Mouse (Mus musculus): Measurements from ENCODE around the gene Rap1gap. TPM values are rescaled to one million over a fixed set of nuclear protein-coding genes. Genes with fewer than 3 reads are reported as not detected.

Gene Rap1gap
- polyA plus RNA-seq, 1 experiment from 2014 or later, result 10.3 TPM

- H3K4me1 ChIP-seq (ENCODE audit: control insufficient read depth, insufficient read depth, low read length), result peaks cover 6% of the 10 kb centered on the region; the same call in 1 of the 2 replicates
- H3K27ac ChIP-seq (ENCODE audit: low read depth, low read length), result no peak overlapping the region
- no peak overlapping the region for H3K4me3 ChIP-seq (ENCODE audit: low read length)
- H3K27me3 ChIP-seq (ENCODE audit: control insufficient read depth, insufficient read depth, low read length), result peaks cover 31% of the 10 kb centered on the region
- no peak for ATAC-seq (ENCODE audit: low FRiP score, low TSS enrichment)
- no peaks in the 10 kb centered on the region for H3K9me3 ChIP-seq (ENCODE audit: control insufficient read depth, low read length)
- H3K4me2 ChIP-seq (replicated peaks; ENCODE audit: low read depth, low read length), result no peak overlapping the region
- WGBS, result 75% methylated on average over 9 of the region's 9 CpGs
- no peaks in the 10 kb centered on the region for H3K36me3 ChIP-seq (ENCODE audit: control insufficient read depth, insufficient read depth, low read length)
- no peak overlapping the region for H3K9ac ChIP-seq (ENCODE audit: low read depth, low read length)
These were observed 14.0 kb downstream of the Rap1gap start for GRCm38 (mm10) chr4:137678568-137678967.

GRCm38 (mm10) chr4:137679979-137680550 lies 15.5 kb downstream of the Rap1gap start:
- Histone ChIP-seq H3K4me2 (replicated peaks; ENCODE audit: low read depth, low read length) (no peak overlapping the region), H3K9ac (ENCODE audit: low read depth, low read length) (no peak overlapping the region), H3K27ac (ENCODE audit: low read depth, low read length) (no peak overlapping the region), H3K4me1 (ENCODE audit: control insufficient read depth, insufficient read depth, low read length) (peaks cover 6% of the 10 kb centered on the region; the same call in 1 of the 2 replicates), H3K36me3 (ENCODE audit: control insufficient read depth, insufficient read depth, low read length) (no peaks in the 10 kb centered on the region), H3K9me3 (ENCODE audit: control insufficient read depth, low read length) (no peaks in the 10 kb centered on the region), H3K27me3 (ENCODE audit: control insufficient read depth, insufficient read depth, low read length) (peaks cover 35% of the 10 kb centered on the region), H3K4me3 (ENCODE audit: low read length) (no peak overlapping the region)
- WGBS, result 76% methylated on average over 2 of the region's 2 CpGs
- no peak for ATAC-seq (ENCODE audit: low FRiP score, low TSS enrichment)

- no peak overlapping the region for H3K27ac ChIP-seq (ENCODE audit: low read depth, low read length)
- no peaks in the 10 kb centered on the region for H3K36me3 ChIP-seq (ENCODE audit: control insufficient read depth, insufficient read depth, low read length)
- H3K9ac ChIP-seq (ENCODE audit: low read depth, low read length), result no peak overlapping the region
- peaks cover 6% of the 10 kb centered on the region; the same call in 1 of the 2 replicates for H3K4me1 ChIP-seq (ENCODE audit: control insufficient read depth, insufficient read depth, low read length)
- no peak for ATAC-seq (ENCODE audit: low FRiP score, low TSS enrichment)
- peaks cover 35% of the 10 kb centered on the region for H3K27me3 ChIP-seq (ENCODE audit: control insufficient read depth, insufficient read depth, low read length)
- 24% methylated on average over 7 of the region's 7 CpGs for WGBS
- H3K9me3 ChIP-seq (ENCODE audit: control insufficient read depth, low read length), result no peaks in the 10 kb centered on the region
- no peak overlapping the region for H3K4me3 ChIP-seq (ENCODE audit: low read length)
- no peak overlapping the region for H3K4me2 ChIP-seq (replicated peaks; ENCODE audit: low read depth, low read length)
These were observed 16.2 kb downstream of the Rap1gap start for GRCm38 (mm10) chr4:137680721-137681120.

- peak overlapping the region; percentile 42; the same call in 1 of the 2 replicates for H3K9ac ChIP-seq (ENCODE audit: low read depth, low read length)
- ATAC-seq (ENCODE audit: low FRiP score, low TSS enrichment), result no peak
- H3K4me2 ChIP-seq (replicated peaks; ENCODE audit: low read depth, low read length), result peak overlapping the region; percentile 43
- no peak overlapping the region for H3K27ac ChIP-seq (ENCODE audit: low read depth, low read length)
- H3K27me3 ChIP-seq (ENCODE audit: control insufficient read depth, insufficient read depth, low read length), result peaks cover 35% of the 10 kb centered on the region
- no peaks in the 10 kb centered on the region for H3K36me3 ChIP-seq (ENCODE audit: control insufficient read depth, insufficient read depth, low read length)
- H3K9me3 ChIP-seq (ENCODE audit: control insufficient read depth, low read length), result no peaks in the 10 kb centered on the region
- WGBS, result 4% methylated on average over 49 of the region's 52 CpGs
- H3K4me3 ChIP-seq (ENCODE audit: low read length), result peak overlapping the region; percentile 30
- H3K4me1 ChIP-seq (ENCODE audit: control insufficient read depth, insufficient read depth, low read length), result peaks cover 6% of the 10 kb centered on the region; the same call in 1 of the 2 replicates
These were observed 17.0 kb downstream of the Rap1gap start for GRCm38 (mm10) chr4:137681408-137682104.

GRCm38 (mm10) chr4:137682961-137683453 lies 18.5 kb downstream of the Rap1gap start:
- no peak overlapping the region for H3K4me3 ChIP-seq (ENCODE audit: low read length)
- peaks cover 35% of the 10 kb centered on the region for H3K27me3 ChIP-seq (ENCODE audit: control insufficient read depth, insufficient read depth, low read length)
- no peak for ATAC-seq (ENCODE audit: low FRiP score, low TSS enrichment)
- no peak overlapping the region for H3K9ac ChIP-seq (ENCODE audit: low read depth, low read length)
- no peak overlapping the region for H3K27ac ChIP-seq (ENCODE audit: low read depth, low read length)
- H3K9me3 ChIP-seq (ENCODE audit: control insufficient read depth, low read length), result no peaks in the 10 kb centered on the region
- no peak overlapping the region for H3K4me2 ChIP-seq (replicated peaks; ENCODE audit: low read depth, low read length)
- no peaks in the 10 kb centered on the region for H3K36me3 ChIP-seq (ENCODE audit: control insufficient read depth, insufficient read depth, low read length)
- H3K4me1 ChIP-seq (ENCODE audit: control insufficient read depth, insufficient read depth, low read length), result peaks cover 8% of the 10 kb centered on the region; the same call in 1 of the 2 replicates
- 43% methylated on average over 7 of the region's 7 CpGs for WGBS

GRCm38 (mm10) chr4:137684830-137685343 lies 20.4 kb downstream of the Rap1gap start:
- Histone ChIP-seq H3K9ac (ENCODE audit: low read depth, low read length) (no peak overlapping the region), H3K9me3 (ENCODE audit: control insufficient read depth, low read length) (no peaks in the 10 kb centered on the region), H3K27ac (ENCODE audit: low read depth, low read length) (no peak overlapping the region), H3K27me3 (ENCODE audit: control insufficient read depth, insufficient read depth, low read length) (peaks cover 30% of the 10 kb centered on the region), H3K4me2 (replicated peaks; ENCODE audit: low read depth, low read length) (no peak overlapping the region), H3K36me3 (ENCODE audit: control insufficient read depth, insufficient read depth, low read length) (no peaks in the 10 kb centered on the region), H3K4me3 (ENCODE audit: low read length) (no peak overlapping the region), H3K4me1 (ENCODE audit: control insufficient read depth, insufficient read depth, low read length) (peaks cover 9% of the 10 kb centered on the region; the same call in 1 of the 2 replicates)
- 30% methylated on average over 9 of the region's 9 CpGs for WGBS
- no peak for ATAC-seq (ENCODE audit: low FRiP score, low TSS enrichment)

DNA sequence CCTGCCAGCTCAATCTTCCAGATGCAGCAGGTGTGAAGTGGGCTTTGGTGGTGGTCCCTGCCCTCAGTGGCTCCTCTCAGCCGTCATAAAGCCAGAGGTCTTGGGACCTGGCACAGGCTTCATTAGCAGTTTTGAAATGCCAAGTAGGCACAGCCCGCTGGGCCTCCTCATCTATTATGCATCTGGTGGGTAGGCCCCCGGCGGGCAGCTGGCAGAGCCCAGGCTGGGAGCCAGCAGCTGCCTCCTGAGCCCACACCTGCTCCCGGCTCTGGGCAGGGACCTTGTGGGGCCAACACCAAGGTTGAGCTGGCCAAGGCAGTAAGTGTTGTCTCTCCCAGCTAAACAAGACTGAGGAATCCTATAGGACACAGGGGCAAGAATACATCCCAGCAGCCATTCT lies 21.8 kb downstream of the Rap1gap start:
- Histone ChIP-seq H3K27me3 (ENCODE audit: control insufficient read depth, insufficient read depth, low read length) (peaks cover 18% of the 10 kb centered on the region), H3K4me1 (ENCODE audit: control insufficient read depth, insufficient read depth, low read length) (peaks cover 7% of the 10 kb centered on the region; the same call in 1 of the 2 replicates), H3K4me3 (ENCODE audit: low read length) (no peak overlapping the region), H3K36me3 (ENCODE audit: control insufficient read depth, insufficient read depth, low read length) (no peaks in the 10 kb centered on the region), H3K9me3 (ENCODE audit: control insufficient read depth, low read length) (no peaks in the 10 kb centered on the region), H3K4me2 (replicated peaks; ENCODE audit: low read depth, low read length) (no peak overlapping the region), H3K9ac (ENCODE audit: low read depth, low read length) (no peak overlapping the region), H3K27ac (ENCODE audit: low read depth, low read length) (no peak overlapping the region)
- WGBS, result 82% methylated on average over 5 of the region's 5 CpGs
- no peak for ATAC-seq (ENCODE audit: low FRiP score, low TSS enrichment)

DNA sequence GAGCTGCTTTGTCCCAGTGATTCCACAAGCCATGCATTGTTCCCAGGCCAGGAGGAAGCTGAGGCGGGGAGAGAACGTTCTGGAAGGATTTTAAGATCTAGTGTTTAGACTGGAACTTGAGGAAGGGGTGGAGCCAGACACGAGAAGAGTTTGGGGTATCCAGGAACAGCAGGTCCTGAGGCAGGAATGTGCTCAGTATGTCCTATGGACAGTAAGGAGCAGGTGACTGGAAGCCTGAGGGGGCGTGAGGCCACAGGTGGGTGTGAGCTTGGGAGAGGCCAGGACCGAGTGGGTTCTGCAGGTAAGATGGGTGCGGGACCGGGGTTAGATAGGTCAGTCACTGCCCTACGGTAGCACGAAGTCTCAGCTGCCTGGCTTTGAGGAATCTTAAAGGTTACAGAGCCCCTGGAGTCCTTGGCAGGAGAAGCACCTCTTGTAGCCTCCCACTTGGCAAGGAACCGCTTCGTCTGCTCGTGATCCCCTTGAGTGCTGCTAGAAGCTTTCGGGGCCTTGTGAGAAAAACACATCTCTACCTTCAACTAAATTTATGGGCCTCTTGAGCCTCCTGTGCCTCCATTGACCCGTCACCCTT lies 22.8 kb downstream of the Rap1gap start:
- no peak overlapping the region for H3K4me3 ChIP-seq (ENCODE audit: low read length)
- peaks cover 8% of the 10 kb centered on the region for H3K27me3 ChIP-seq (ENCODE audit: control insufficient read depth, insufficient read depth, low read length)
- ATAC-seq (ENCODE audit: low FRiP score, low TSS enrichment), result no peak
- 49% methylated on average over 14 of the region's 14 CpGs for WGBS
- no peak overlapping the region for H3K9ac ChIP-seq (ENCODE audit: low read depth, low read length)
- 0 out of 2 replicates have a peak, but pooled peaks cover 3% of the 10 kb centered on the region for H3K4me1 ChIP-seq (ENCODE audit: control insufficient read depth, insufficient read depth, low read length)
- no peaks in the 10 kb centered on the region for H3K9me3 ChIP-seq (ENCODE audit: control insufficient read depth, low read length)
- no peaks in the 10 kb centered on the region for H3K36me3 ChIP-seq (ENCODE audit: control insufficient read depth, insufficient read depth, low read length)
- no peak overlapping the region for H3K4me2 ChIP-seq (replicated peaks; ENCODE audit: low read depth, low read length)
- H3K27ac ChIP-seq (ENCODE audit: low read depth, low read length), result no peak overlapping the region
